ENCODE assay signal across 8 mouse cellular contexts in genomic region chr5:135148715-135149052, GRCm38 (mm10). TPM values are rescaled to one million over a fixed set of nuclear protein-coding genes. Genes with fewer than 3 reads are reported as not detected.
A peak's percentile ranks its signal among the peaks of the same experiment; 100 is the strongest.
DNase-seq lines count a peak whose midpoint lies in the region; ATAC-seq and TF ChIP-seq lines count a peak whose summit lies in the region.

No protein-coding gene starts in this region.

- TF ChIP-seq POLR2A in ES-Bruce4 (IDR thresholded peaks at IDR 0.05; ENCODE audit: insufficient read depth, low read length), result peak; percentile 81

- WGBS in heart, embryonic 14.5 days, result under 1% methylated on average over 13 of the region's 13 CpGs
- WGBS in forebrain, postnatal 0 days, result 1% methylated on average over 13 of the region's 13 CpGs
- under 1% methylated on average over 13 of the region's 13 CpGs for WGBS in macrophage (ENCODE audit: missing documents)

- no peak for TF ChIP-seq EP300 in ES-Bruce4 (IDR thresholded peaks at IDR 0.05; ENCODE audit: insufficient read depth, low read depth, low read length)

- H3K9ac ChIP-seq in heart, embryonic 14.5 days (ENCODE audit: low read length), result peak overlapping the region; percentile 76
- H3K9ac ChIP-seq in ES-Bruce4 (ENCODE audit: low read depth, poor library complexity, severe bottlenecking), result peak overlapping the region; percentile 60
- H3K9ac ChIP-seq in forebrain, postnatal 0 days, result peak overlapping the region; percentile 64

- ATAC-seq in heart, embryonic 14.5 days (ENCODE audit: insufficient number of reproducible peaks, insufficient read depth, low FRiP score, low read depth), result no peak
- ATAC-seq in forebrain, postnatal 0 days, result no peak

- H3K4me3 ChIP-seq in heart, embryonic 14.5 days (ENCODE audit: control insufficient read depth in 1 of 2, insufficient read depth in 1 of 2, low read depth in 1 of 2, low read length in 2 of 2), result peak overlapping the region; percentile 72 to 81
- H3K4me3 ChIP-seq in ES-Bruce4 (ENCODE audit: low read depth, low read length) (peak overlapping the region; percentile 82), macrophage (ENCODE audit: inconsistent target) (peak overlapping the region; percentile 59)
- H3K4me3 ChIP-seq in forebrain, postnatal 0 days (ENCODE audit: low read depth, low read length), result peak overlapping the region; percentile 68

- H3K27me3 ChIP-seq in heart, embryonic 14.5 days (ENCODE audit: control insufficient read depth, insufficient read depth, low read length), result no peaks in the 10 kb centered on the region
- H3K27me3 ChIP-seq in ES-Bruce4 (ENCODE audit: control insufficient read depth, insufficient read depth, low read length, poor library complexity, severe bottlenecking), result no peaks in the 10 kb centered on the region
- no peaks in the 10 kb centered on the region for H3K27me3 ChIP-seq in forebrain, postnatal 0 days (ENCODE audit: insufficient read depth, low read length)

- peaks cover 3 to 12% of the 10 kb centered on the region in 2 experiments for H3K4me1 ChIP-seq in heart, embryonic 14.5 days (ENCODE audit: control insufficient read depth in 2 of 2, insufficient read depth in 2 of 2, low read length in 2 of 2)
- no peaks in the 10 kb centered on the region for H3K4me1 ChIP-seq in ES-Bruce4 (ENCODE audit: control insufficient read depth, insufficient read depth, low read length)
- 0 out of 2 replicates have a peak, but pooled peaks cover 2% of the 10 kb centered on the region for H3K4me1 ChIP-seq in forebrain, postnatal 0 days (ENCODE audit: insufficient read depth)

- TF ChIP-seq CTCF in ES-Bruce4 (IDR thresholded peaks at IDR 0.05; ENCODE audit: low read depth, low read length), result no peak
- TF ChIP-seq CTCF in forebrain, postnatal 0 days (IDR thresholded peaks at IDR 0.05; ENCODE audit: low read depth), result no peak

- H3K9me3 ChIP-seq in heart, embryonic 14.5 days (ENCODE audit: control insufficient read depth, low read length), result no peaks in the 10 kb centered on the region
- no peaks in the 10 kb centered on the region for H3K9me3 ChIP-seq in ES-Bruce4 (replicated peaks; ENCODE audit: control insufficient read depth, insufficient read depth, low read length, poor library complexity, severe bottlenecking)
- no peaks in the 10 kb centered on the region for H3K9me3 ChIP-seq in forebrain, postnatal 0 days (ENCODE audit: low read length)

- H3K79me2 ChIP-seq in macrophage (ENCODE audit: inconsistent target), result peaks cover 15% of the 10 kb centered on the region; the same call in 1 of the 2 replicates

- H3K4me2 ChIP-seq in heart, embryonic 14.5 days (ENCODE audit: low read length), result peak overlapping the region; percentile 79
- H3K4me2 ChIP-seq in forebrain, postnatal 0 days (ENCODE audit: low read depth), result peak overlapping the region; percentile 81

- H3K36me3 ChIP-seq in heart, embryonic 14.5 days (ENCODE audit: control insufficient read depth, insufficient read depth, low read length), result peaks cover 12% of the 10 kb centered on the region
- peaks cover 17% of the 10 kb centered on the region for H3K36me3 ChIP-seq in ES-Bruce4 (ENCODE audit: control insufficient read depth, insufficient read depth, low read length, poor library complexity, severe bottlenecking)
- no peaks in the 10 kb centered on the region for H3K36me3 ChIP-seq in forebrain, postnatal 0 days (ENCODE audit: insufficient read depth)
- no peaks in the 10 kb centered on the region for H3K36me3 ChIP-seq in macrophage (ENCODE audit: inconsistent target)

- H3K27ac ChIP-seq in heart, embryonic 14.5 days (replicated peaks in 1 of 2; ENCODE audit: control insufficient read depth in 1 of 2, insufficient read depth in 1 of 2, low read depth in 2 of 2, low read length in 2 of 2), result peak overlapping the region; percentile 91 to 97
- H3K27ac ChIP-seq in ES-Bruce4 (ENCODE audit: insufficient read depth, low read length) (no peak overlapping the region), macrophage (peak overlapping the region; percentile 83)
- no peak overlapping the region for H3K27ac ChIP-seq in forebrain, postnatal 0 days (ENCODE audit: low read depth, low read length)

- no peak for DNase-seq in heart, postnatal 4 days
- DNase-seq in forebrain, postnatal 0 days, result no peak
- DNase-seq in yolk sac, embryonic 10.5 days (ENCODE audit: low spot score), result no peak
- DNase-seq in adrenal gland, adult 8-10 months, result no peak
- DNase-seq in cerebellum, postnatal 14 days, result no peak

RNA-seq across cellular contexts. Expression of gene Tbl2, which starts 0.8 kb away (rescaled TPM):
- polyA plus RNA-seq in heart, embryonic 14.5 days (2014; fragmentation: Nextera tagmentation; extraction: Ambion mirVana), result 18.0 and 20.0 TPM in 2 replicates
- total RNA-seq in heart, postnatal 4 days (2021), result 10 to 100 TPM; 15.8 to 18.4 TPM
- polyA plus RNA-seq in ES-Bruce4 (2011; ENCODE audit: insufficient read depth, insufficient read length, low read depth, missing spikeins) (28.2 and 32.4 TPM in 2 replicates), macrophage (2018) (2.9 to 5.8 TPM (median 3.4 TPM) in 3 replicates)
- 13.5 and 35.2 TPM in 2 replicates for total RNA-seq in forebrain, postnatal 0 days (2014; rRNA removed)
- polyA plus RNA-seq in forebrain, postnatal 0 days (2015; fragmentation: Nextera tagmentation; extraction: Ambion mirVana), result 9.2 and 12.0 TPM in 2 replicates
- total RNA-seq in macrophage (2018; cell fraction: chromatin; rRNA removed), result 10 to 100 TPM in 4 of 26 experiments, 1 to 10 TPM in 17, under 1 TPM in 5; 0.29 to 13.0 (median 4.5) TPM
- total RNA-seq in macrophage (2018; cell fraction: cytosol; rRNA removed), result 1 to 10 TPM; 1.7 to 5.5 (median 3.9) TPM
- total RNA-seq in macrophage (2018; cell fraction: nucleus; rRNA removed), result 10 to 100 TPM in 2 of 26 experiments, 1 to 10 TPM in 23, under 1 TPM in 1; 0.79 to 14.6 (median 4.3) TPM
- 10 to 100 TPM; 21.2 to 30.4 (median 25.6) TPM for total RNA-seq in adrenal gland, adult 8-10 months (2022)

RNA-seq across cellular contexts. Expression of gene Bcl7b, which starts 19.4 kb away (rescaled TPM):
- polyA plus RNA-seq in heart, embryonic 14.5 days (2014; fragmentation: Nextera tagmentation; extraction: Ambion mirVana), result 36.7 and 41.4 TPM in 2 replicates
- total RNA-seq in heart, postnatal 4 days (2021), result 10 to 100 TPM; 31.1 to 31.9 TPM
- polyA plus RNA-seq in ES-Bruce4 (2011; ENCODE audit: insufficient read depth, insufficient read length, low read depth, missing spikeins) (19.5 and 24.0 TPM in 2 replicates), macrophage (2018) (42.0 to 57.3 TPM (median 42.9 TPM) in 3 replicates)
- 30.3 and 31.4 TPM in 2 replicates for total RNA-seq in forebrain, postnatal 0 days (2014; rRNA removed)
- polyA plus RNA-seq in forebrain, postnatal 0 days (2015; fragmentation: Nextera tagmentation; extraction: Ambion mirVana), result 42.6 TPM in 2 replicates
- total RNA-seq in macrophage (2018; cell fraction: chromatin; rRNA removed), result 10 to 100 TPM in 25 of 26 experiments, 1 to 10 TPM in 1; 9.7 to 32.6 (median 21.1) TPM
- 10 to 100 TPM; 31.0 to 53.9 (median 46.9) TPM for total RNA-seq in macrophage (2018; cell fraction: cytosol; rRNA removed)
- total RNA-seq in macrophage (2018; cell fraction: nucleus; rRNA removed), result 10 to 100 TPM; 13.2 to 33.4 (median 23.6) TPM
- 10 to 100 TPM; 65.5 to 89.7 (median 78.2) TPM for total RNA-seq in adrenal gland, adult 8-10 months (2022)

RNA-seq across cellular contexts. Expression of gene Baz1b, which starts 38.4 kb away (rescaled TPM):
- polyA plus RNA-seq in heart, embryonic 14.5 days (2014; fragmentation: Nextera tagmentation; extraction: Ambion mirVana), result 32.8 and 32.9 TPM in 2 replicates
- 10 to 100 TPM; 53.9 to 54.3 TPM for total RNA-seq in heart, postnatal 4 days (2021)
- 84.9 and 86.6 TPM in 2 replicates for polyA plus RNA-seq in ES-Bruce4 (2011; ENCODE audit: insufficient read depth, insufficient read length, low read depth, missing spikeins)
- 44.4 and 51.6 TPM in 2 replicates for total RNA-seq in forebrain, postnatal 0 days (2014; rRNA removed)
- polyA plus RNA-seq in forebrain, postnatal 0 days (2015; fragmentation: Nextera tagmentation; extraction: Ambion mirVana), result 11.1 and 15.0 TPM in 2 replicates
- 100 to 1,000 TPM in 24 of 26 experiments, 10 to 100 TPM in 2; 69.9 to 468 (median 267) TPM for total RNA-seq in macrophage (2018; cell fraction: chromatin; rRNA removed)
- total RNA-seq in macrophage (2018; cell fraction: cytosol; rRNA removed), result 10 to 100 TPM; 22.7 to 83.7 (median 56.2) TPM
- 100 to 1,000 TPM in 18 of 26 experiments, 10 to 100 TPM in 8; 48.3 to 219 (median 142) TPM for total RNA-seq in macrophage (2018; cell fraction: nucleus; rRNA removed)
- polyA plus RNA-seq in macrophage (2018), result 46.1 to 52.8 TPM (median 52.5 TPM) in 3 replicates
- 100 to 1,000 TPM in 1 of 4 experiments, 10 to 100 TPM in 3; 71.4 to 118 (median 94.8) TPM for total RNA-seq in adrenal gland, adult 8-10 months (2022)

RNA-seq across cellular contexts. Expression of gene Mlxipl, which starts 59.0 kb away (rescaled TPM):
- 0.34 and 0.92 TPM in 2 replicates for polyA plus RNA-seq in heart, embryonic 14.5 days (2014; fragmentation: Nextera tagmentation; extraction: Ambion mirVana)
- 1 to 10 TPM; 8.4 to 9.6 TPM for total RNA-seq in heart, postnatal 4 days (2021)
- polyA plus RNA-seq in ES-Bruce4 (2011; ENCODE audit: insufficient read depth, insufficient read length, low read depth, missing spikeins) (3.8 and 4.6 TPM in 2 replicates), macrophage (2018) (not detected in 3 replicates)
- total RNA-seq in forebrain, postnatal 0 days (2014; rRNA removed), result 0.76 and 0.77 TPM in 2 replicates
- polyA plus RNA-seq in forebrain, postnatal 0 days (2015; fragmentation: Nextera tagmentation; extraction: Ambion mirVana), result 0.28 and 1.0 TPM in 2 replicates
- not detected for total RNA-seq in macrophage (2018; cell fraction: chromatin; rRNA removed)
- under 1 TPM in 1 of 26 experiments, not detected in 25; 0.09 TPM for total RNA-seq in macrophage (2018; cell fraction: cytosol; rRNA removed)
- total RNA-seq in macrophage (2018; cell fraction: nucleus; rRNA removed), result under 1 TPM in 1 of 26 experiments, not detected in 25; 0.62 TPM
- total RNA-seq in adrenal gland, adult 8-10 months (2022), result 10 to 100 TPM; 33.6 to 42.9 (median 37.8) TPM

Comparison
In these comparisons a context has a peak if more than half of its experiments do, and no peak if none do; other contexts are left out.
1. H3K27ac ChIP-seq: peak in heart, embryonic 14.5 days (2 of 2) and macrophage (single experiment); none in ES-Bruce4 (single experiment) and forebrain, postnatal 0 days (single experiment).
2. Peak in every context shown above with its lines, with median percentiles within 50 percentile points of each other: H3K4me3 ChIP-seq and H3K9ac ChIP-seq.